Comparison of ENCODE assay signal across 24 mouse cellular contexts in genomic region chr6:72752824-72753223, GRCm38 (mm10). TPM values are rescaled to one million over a fixed set of nuclear protein-coding genes. Genes with fewer than 3 reads are reported as not detected.
DNase-seq lines count a peak whose midpoint lies in the region; TF ChIP-seq lines count a peak whose summit lies in the region.
"Had no signal": no experiment of that assay in that cellular context is flagged by ENCODE, and none has a peak within 500 bp of the region (broad histone marks: within the 10 kb centered on the region; RNA-seq: fewer than 3 reads in every experiment).

No protein-coding gene starts in this region.

- intact Hi-C loops in gastrocnemius, adult 2 months (cut with DNase I), result loop anchor here (5.0 kb wide), 1 partner anchor 76 kb away; no protein-coding TSS in a partner anchor

- TF ChIP-seq CTCF in gastrocnemius, adult 2 months (IDR thresholded peaks at IDR 0.05), result no peak

- H3K4me3 ChIP-seq in gastrocnemius, adult 2 months, result no peak overlapping the region
- H3K4me3 ChIP-seq: erythroblast, embryonic 14.5 days; forebrain, embryonic 15.5 days; hindbrain, embryonic 13.5 days; intestine, embryonic 15.5 days; layer of hippocampus, adult 2 months; left cerebral cortex, adult 2 months; liver, embryonic 13.5 days; megakaryocyte, embryonic 14.5 days; neural tube, embryonic 15.5 days had no signal

- no peak overlapping the region for H3K27ac ChIP-seq in gastrocnemius, adult 2 months
- H3K27ac ChIP-seq: forebrain, embryonic 15.5 days; hindbrain, embryonic 13.5 days; intestine, embryonic 15.5 days; layer of hippocampus, adult 2 months; left cerebral cortex, adult 2 months; liver, embryonic 13.5 days; neural tube, embryonic 15.5 days had no signal

- DNase-seq in gastrocnemius, adult 2 months, result peak; percentile 9
- no peak for DNase-seq in gastrocnemius, adult 8-10 months (ENCODE audit: low spot score in 2 of 2)
- peak; percentile 41 for DNase-seq in kidney, postnatal 14 days
- no peak for DNase-seq in kidney, postnatal 4 days
- DNase-seq in ZHBTc4 (ENCODE audit: low read depth, low spot score), result peak; percentile 38
- DNase-seq in kidney, postnatal 36 days, result peak; percentile 19 to 29
- no peak for DNase-seq in lung, postnatal 25 days (ENCODE audit: low spot score)
- no peak for DNase-seq in urinary bladder, postnatal 14 days (ENCODE audit: low spot score)
- DNase-seq: B cell, adult 2 months; cerebellum, adult 8-10 months; heart, postnatal 10 days; left cerebral cortex, postnatal 4 days; liver, embryonic 13.5 days; right cerebral cortex, postnatal 14 days; spleen, adult 18-20 months; thymus, postnatal 25 days had no signal

RNA-seq across cellular contexts. Expression of gene Tcf7l1, which starts 36.2 kb away (rescaled TPM):
- 1 to 10 TPM; 4.9 to 7.5 TPM for total RNA-seq in gastrocnemius, adult 2 months (2021)
- total RNA-seq in gastrocnemius, adult 8-10 months (2022), result 1 to 10 TPM; 3.0 to 5.0 (median 4.2) TPM

Comparison
In these comparisons a context has a peak if more than half of its experiments do, and no peak if none do; other contexts are left out.
1. DNase-seq: peak in gastrocnemius, adult 2 months (single experiment), kidney, postnatal 14 days (single experiment), ZHBTc4 (single experiment) and kidney, postnatal 36 days (2 of 2); none in gastrocnemius, adult 8-10 months (0 of 2), kidney, postnatal 4 days (0 of 2), lung, postnatal 25 days (single experiment) and urinary bladder, postnatal 14 days (single experiment).